Mouse (Mus musculus) CH12.LX (cell line): ENCODE measurements around the gene Maml2. TPM values are rescaled to one million over a fixed set of nuclear protein-coding genes. Genes with fewer than 3 reads are reported as not detected.

ENCODE experiments used
- DNase-seq: peaks from one replicate; pipeline ENCODE4 v3.0.0-alpha.2; 2013; ENCODE audit errors: extremely low read depth
- H3K27ac ChIP-seq: 2 replicates; pipeline ENCODE4 v1.5.1; 2012; ENCODE audit warnings: low read depth, mild to moderate bottlenecking, control low read depth, moderate library complexity; ENCODE audit not compliant: insufficient read depth
- H3K27me3 ChIP-seq: replicated peaks from 2 replicates; pipeline ENCODE3; 2012; ENCODE audit warnings: inconsistent platforms
- H3K36me3 ChIP-seq, 2 experiments: replicated peaks in 1 of 2; 2 replicates each; pipeline versions ENCODE3 to v1.6.1; 2012; ENCODE audit warnings: inconsistent platforms in 1 of 2, low read length in 1 of 2, mild to moderate bottlenecking in 1 of 2, mixed read lengths in 1 of 2, moderate library complexity in 1 of 2; ENCODE audit not compliant: control insufficient read depth in 1 of 2, insufficient read depth in 1 of 2
- H3K4me1 ChIP-seq, 2 experiments: 2 replicates each; pipeline ENCODE4 v1.6.1; 2012; ENCODE audit warnings: inconsistent platforms in 1 of 2, moderate library complexity in 1 of 2; ENCODE audit not compliant: insufficient read depth in 2 of 2, control insufficient read depth in 1 of 2
- H3K4me2 ChIP-seq: 2 replicates; pipeline ENCODE4 v1.6.1; 2012; ENCODE audit warnings: low read depth, mild to moderate bottlenecking, control low read depth; ENCODE audit not compliant: poor library complexity, insufficient read depth, severe bottlenecking
- H3K4me3 ChIP-seq, 3 experiments: fragments of 150-350 bp in 1 of 3; sonication (generic) in 1 of 3; replicated peaks in 1 of 3; 2 replicates each; pipeline versions ENCODE3 to v1.5.1; 2011 to 2012; ENCODE audit warnings: low read depth in 2 of 3, low read length in 2 of 3, mild to moderate bottlenecking in 2 of 3, moderate library complexity in 2 of 3, control low read depth in 1 of 3, improper control_type of control experiment in 1 of 3, inconsistent platforms in 1 of 3, mixed read lengths in 1 of 3; ENCODE audit not compliant: poor library complexity in 1 of 3
- H3K79me2 ChIP-seq: replicated peaks from 2 replicates; pipeline ENCODE4 v1.6.1; 2012; ENCODE audit warnings: mild to moderate bottlenecking, moderate library complexity; ENCODE audit not compliant: control insufficient read depth, poor library complexity, insufficient read depth, severe bottlenecking; ENCODE audit errors: extremely low read depth
- H3K9ac ChIP-seq: 2 replicates; pipeline ENCODE4 v1.6.1; 2012; ENCODE audit warnings: low read depth, mild to moderate bottlenecking, control low read depth, moderate library complexity; ENCODE audit not compliant: insufficient read depth
- H3K9me3 ChIP-seq: replicated peaks from 2 replicates; pipeline ENCODE3; 2012; ENCODE audit warnings: low read length, inconsistent platforms, mixed read lengths
- BHLHE40 ChIP-seq: IDR thresholded peaks from 2 replicates; pipeline ENCODE4 v1.6.1; 2011; ENCODE audit warnings: mild to moderate bottlenecking, low read depth, low read length, improper control_type of control experiment
- CHD1 ChIP-seq: IDR thresholded peaks from 2 replicates; pipeline ENCODE4 v1.6.1; 2012; ENCODE audit warnings: low read depth, low read length, improper control_type of control experiment, inconsistent platforms
- CHD2 ChIP-seq: IDR thresholded peaks from 2 replicates; pipeline ENCODE4 v1.6.1; 2011; ENCODE audit warnings: low read length, improper control_type of control experiment
- CTCF ChIP-seq, 2 experiments: IDR thresholded peaks in 1 of 2; conservative IDR thresholded peaks in 1 of 2; 2 replicates each; pipeline ENCODE4 v1.5.1; 2011 to 2012; ENCODE audit warnings: low read depth in 2 of 2, low read length in 2 of 2, improper control_type of control experiment in 1 of 2, inconsistent platforms in 1 of 2, mild to moderate bottlenecking in 1 of 2, moderate library complexity in 1 of 2
- ETS1 ChIP-seq: conservative IDR thresholded peaks from 2 replicates; pipeline ENCODE4 v1.6.1; 2012; ENCODE audit warnings: low read depth, mild to moderate bottlenecking, inconsistent platforms, low read length, improper control_type of control experiment, moderate library complexity
- GABPA ChIP-seq: IDR thresholded peaks from 2 replicates; pipeline ENCODE4 v1.6.1; 2012; ENCODE audit warnings: low read depth, low read length, improper control_type of control experiment, inconsistent platforms; ENCODE audit not compliant: insufficient replicate concordance
- IRF4 ChIP-seq: IDR thresholded peaks from 2 replicates; pipeline ENCODE4 v1.6.1; 2014; ENCODE audit warnings: low read depth, mild to moderate bottlenecking, inconsistent platforms, low read length, improper control_type of control experiment
- MAFK ChIP-seq: IDR thresholded peaks from 2 replicates; pipeline ENCODE4 v1.6.1; 2011; ENCODE audit warnings: low read length, improper control_type of control experiment; ENCODE audit not compliant: insufficient replicate concordance
- MAX ChIP-seq: IDR thresholded peaks from 2 replicates; pipeline ENCODE4 v1.6.1; 2011; ENCODE audit warnings: low read length, improper control_type of control experiment
- MEF2A ChIP-seq: IDR thresholded peaks from 2 replicates; pipeline ENCODE4 v1.6.1; 2014; ENCODE audit warnings: low read depth, mild to moderate bottlenecking, inconsistent platforms, low read length, improper control_type of control experiment, borderline replicate concordance
- MXI1 ChIP-seq: IDR thresholded peaks from 2 replicates; pipeline ENCODE4 v1.6.1; 2011; ENCODE audit warnings: mild to moderate bottlenecking, low read depth, low read length, improper control_type of control experiment
- MYC ChIP-seq: IDR thresholded peaks from 2 replicates; pipeline ENCODE4 v1.6.1; 2011; ENCODE audit warnings: low read depth, mild to moderate bottlenecking, improper control_type of control experiment, low read length
- PAX5 ChIP-seq: IDR thresholded peaks from 2 replicates; pipeline ENCODE4 v1.6.1; 2012; ENCODE audit warnings: low read length, inconsistent platforms, mixed read lengths
- POLR2A ChIP-seq: IDR thresholded peaks from 2 replicates; pipeline ENCODE4 v1.6.1; 2011; ENCODE audit warnings: low read depth, mild to moderate bottlenecking, improper control_type of control experiment, low read length
- RAD21 ChIP-seq: IDR thresholded peaks from 2 replicates; pipeline ENCODE4 v1.6.1; 2011; ENCODE audit warnings: low read depth, mild to moderate bottlenecking, low read length, improper control_type of control experiment, moderate library complexity
- SIN3A ChIP-seq: IDR thresholded peaks from 2 replicates; pipeline ENCODE4 v1.6.1; 2012; ENCODE audit warnings: low read length, improper control_type of control experiment, inconsistent platforms
- TCF12 ChIP-seq: IDR thresholded peaks from 2 replicates; pipeline ENCODE4 v1.6.1; 2014; ENCODE audit warnings: low read depth, mild to moderate bottlenecking, inconsistent platforms, low read length, improper control_type of control experiment
- UBTF ChIP-seq: IDR thresholded peaks from 2 replicates; pipeline ENCODE4 v1.6.1; 2012; ENCODE audit warnings: low read depth, mild to moderate bottlenecking, inconsistent platforms, low read length, improper control_type of control experiment, moderate library complexity
- USF1 ChIP-seq: IDR thresholded peaks from 2 replicates; pipeline ENCODE4 v1.6.1; 2014; ENCODE audit warnings: low read depth, mild to moderate bottlenecking, inconsistent platforms, low read length, improper control_type of control experiment
- USF2 ChIP-seq: conservative IDR thresholded peaks from 2 replicates; pipeline ENCODE4 v1.6.1; 2011; ENCODE audit warnings: low read depth, low read length, improper control_type of control experiment
- ZC3H11A ChIP-seq: IDR thresholded peaks from 2 replicates; pipeline ENCODE4 v1.6.1; 2012; ENCODE audit warnings: low read depth, mild to moderate bottlenecking, inconsistent platforms, low read length, improper control_type of control experiment
- ZKSCAN1 ChIP-seq: IDR thresholded peaks from 2 replicates; pipeline ENCODE4 v1.6.1; 2012; ENCODE audit warnings: low read depth, inconsistent platforms, low read length, improper control_type of control experiment, borderline replicate concordance
- ZMIZ1 ChIP-seq: IDR thresholded peaks from 2 replicates; pipeline ENCODE4 v1.6.1; 2012; ENCODE audit warnings: low read depth, mild to moderate bottlenecking, inconsistent platforms, low read length, improper control_type of control experiment
- dilution Hi-C: fragments of 300-500 bp; cut with MboI; formaldehyde crosslinking; loops from 2 replicates; pipeline ENCODE4 v1.14.3; 2020; ENCODE audit warnings: low sequenced_read_pairs; ENCODE audit not compliant: extremely low pct_unique_long_range_greater_than_20kb, extremely low pct_ligation_motif_present
- in situ Hi-C: fragments of 300-500 bp; cut with MboI; formaldehyde crosslinking; loops from 3 replicates; pipeline ENCODE4 v1.14.3; 2019; ENCODE audit warnings: low sequenced_read_pairs, low pct_ligation_motif_present, low pct_unique_long_range_greater_than_20kb, mixed read lengths
- polyA plus RNA-seq: library from polyadenylated mRNA; unstranded; fragments of >175 nt; gene quantifications from 2 replicates; pipeline ENCODE4 v1.2.1, GENCODE M21; 2012; ENCODE audit warnings: low read depth; ENCODE audit not compliant: insufficient read length
- total RNA-seq, 2 experiments: library from RNA; depleted of rRNA; stranded (reverse); fragments of 300-350 nt in 1 of 2; fragments of >200 nt in 1 of 2; gene quantifications; 2 replicates each; pipeline ENCODE4 v1.2.3; 2012 to 2014

Maml2 gene
- total and polyA plus RNA-seq, 3 experiments = 5.9 to 9.1 (median 5.9) TPM

DNA sequence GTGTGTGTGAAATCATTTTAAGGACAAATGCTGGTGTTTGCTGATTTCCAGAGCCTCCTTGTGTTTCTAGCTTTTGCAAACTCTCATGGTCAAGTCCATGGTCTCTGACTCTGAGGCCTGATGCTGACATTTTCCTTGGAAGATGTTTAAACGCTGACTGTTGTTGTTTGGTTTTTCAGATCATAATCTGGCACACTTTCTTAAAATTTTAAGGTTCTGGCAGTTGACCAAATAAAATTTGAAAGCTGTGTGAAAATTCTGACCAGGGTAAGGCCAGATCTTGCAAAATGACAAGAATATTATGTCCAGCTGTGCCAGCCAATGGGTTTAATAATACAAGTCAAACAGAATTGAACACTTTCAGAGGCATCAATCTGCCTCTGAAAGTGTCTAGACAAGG lies 157.5 kb downstream of the Maml2 start:
- Histone ChIP-seq H3K9me3 (no peaks in the 10 kb centered on the region), H3K27me3 (no peaks in the 10 kb centered on the region), H3K27ac (no peak overlapping the region), H3K36me3 (peaks cover 3 to 20% of the 10 kb centered on the region in 2 experiments), H3K4me2 (no peak overlapping the region), H3K4me1 (0 out of 4 replicates have a peak, but pooled peaks cover 0 to 9% of the 10 kb centered on the region in 2 experiments), H3K4me3 (no peak overlapping the region), H3K9ac (no peak overlapping the region), H3K79me2 (peaks cover 1% of the 10 kb centered on the region)
- no peak for DNase-seq
- in situ Hi-C loops (no loop called here), dilution Hi-C loops (no loop called here)
- TF ChIP-seq ETS1 = no peak
- no peak for TF ChIP-seq USF2
- no peak for TF ChIP-seq MYC
- TF ChIP-seq CTCF (conservative IDR thresholded peaks at IDR 0.05 in 1 of 2, IDR thresholded peaks at IDR 0.05 in 1 of 2; ENCODE audit: low read depth in 2 of 2, low read length in 2 of 2) = no peak
- no peak for TF ChIP-seq ZC3H11A
- TF ChIP-seq IRF4 = no peak
- no peak for TF ChIP-seq BHLHE40
- no peak for TF ChIP-seq SIN3A
- no peak for TF ChIP-seq GABPA

DNA sequence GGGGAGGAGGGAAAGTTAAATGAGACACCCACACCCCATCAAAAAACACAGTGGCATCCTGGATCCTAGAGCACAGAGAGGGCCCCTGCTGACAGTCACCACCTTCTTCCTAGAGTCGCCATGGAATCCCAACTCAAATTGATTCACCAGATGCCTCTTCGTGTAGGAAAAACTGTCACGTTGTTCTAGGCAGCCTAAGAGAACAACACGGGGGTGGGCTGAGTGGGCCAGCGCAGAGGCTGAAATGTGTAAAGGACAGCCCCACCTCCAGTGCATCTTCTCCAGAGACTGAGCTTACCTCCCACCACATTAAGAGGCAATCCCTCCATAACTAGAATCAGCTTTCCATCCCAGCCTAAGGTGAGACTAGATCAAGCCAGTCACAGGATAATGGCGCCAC lies 160.0 kb downstream of the Maml2 start:
- H3K79me2 ChIP-seq = peaks cover 1% of the 10 kb centered on the region
- in situ Hi-C loops (no loop called here), dilution Hi-C loops (no loop called here)
- H3K9ac ChIP-seq = no peak overlapping the region
- TF ChIP-seq POLR2A (no peak), MXI1 (no peak), USF1 (no peak), CTCF (conservative IDR thresholded peaks at IDR 0.05 in 1 of 2, IDR thresholded peaks at IDR 0.05 in 1 of 2; ENCODE audit: low read depth in 2 of 2, low read length in 2 of 2) (no peak), BHLHE40 (no peak), PAX5 (no peak), MAFK (no peak), ZKSCAN1 (no peak), MEF2A (no peak), RAD21 (no peak), CHD1 (no peak), SIN3A (no peak), CHD2 (no peak), IRF4 (no peak), TCF12 (no peak), USF2 (no peak), MAX (no peak), UBTF (no peak), ZMIZ1 (no peak), ZC3H11A (no peak)
- H3K27ac ChIP-seq = no peak overlapping the region
- 0 out of 4 replicates have a peak, but pooled peaks cover 0 to 9% of the 10 kb centered on the region in 2 experiments for H3K4me1 ChIP-seq
- H3K36me3 ChIP-seq = peaks cover 0 to 12% of the 10 kb centered on the region in 2 experiments
- H3K4me3 ChIP-seq = no peak overlapping the region
- no peaks in the 10 kb centered on the region for H3K9me3 ChIP-seq
- H3K4me2 ChIP-seq = no peak overlapping the region
- H3K27me3 ChIP-seq = no peaks in the 10 kb centered on the region
- no peak for DNase-seq
